Mouse (Mus musculus) small intestine, adult 2 months (tissue): Measurements from ENCODE around the gene Gls2. TPM values are rescaled to one million over a fixed set of nuclear protein-coding genes. Genes with fewer than 3 reads are reported as not detected.

Source experiments
- H3K27ac ChIP-seq: fragments of 200-500 bp; 2 replicates; pipeline ENCODE4 v1.5.1; 2012; ENCODE audit warnings: low read depth, low read length, control low read depth, inconsistent platforms; ENCODE audit not compliant: insufficient read depth
- H3K27me3 ChIP-seq: fragments of 200-500 bp; 2 replicates; pipeline ENCODE4 v1.6.1; 2012; ENCODE audit warnings: mild to moderate bottlenecking, moderate library complexity, low read length, inconsistent platforms; ENCODE audit not compliant: control insufficient read depth, insufficient read depth
- H3K36me3 ChIP-seq: fragments of 200-500 bp; 2 replicates; pipeline ENCODE4 v1.6.1; 2012; ENCODE audit warnings: mild to moderate bottlenecking, low read length, control low read depth, inconsistent platforms; ENCODE audit not compliant: control insufficient read depth, insufficient read depth
- H3K4me1 ChIP-seq: fragments of 200-500 bp; 2 replicates; pipeline ENCODE4 v1.6.1; 2012; ENCODE audit warnings: low read length, inconsistent platforms, mixed read lengths; ENCODE audit not compliant: control insufficient read depth, insufficient read depth, insufficient read length
- H3K4me3 ChIP-seq: fragments of 200-500 bp; 2 replicates; pipeline ENCODE4 v1.5.1; 2012; ENCODE audit warnings: low read depth, mild to moderate bottlenecking, control low read depth, inconsistent platforms, low read length, moderate library complexity
- CTCF ChIP-seq: fragments of 200-500 bp; IDR thresholded peaks from 2 replicates; pipeline ENCODE4 v1.5.1; 2012; ENCODE audit warnings: low read depth, mild to moderate bottlenecking, control low read depth, inconsistent platforms, low read length, moderate library complexity, mixed read lengths; ENCODE audit not compliant: insufficient replicate concordance, insufficient read length; ENCODE audit errors: extremely low read depth
- POLR2A ChIP-seq: fragments of 200-500 bp; IDR thresholded peaks from 2 replicates; pipeline ENCODE4 v1.6.1; 2012; ENCODE audit warnings: low read depth, mild to moderate bottlenecking, control low read depth, inconsistent platforms, low read length, moderate library complexity
- WGBS: fragments of 180-500 bp; shearing (Covaris S2); methylation state at CpG from one replicate; pipeline ENCODE4 v1.1.7; 2018; 5-methylcytosine and 5-hydroxymethylcytosine counted together
- polyA plus RNA-seq: library from polyadenylated mRNA; depleted of rRNA; stranded (reverse); fragments of >200 nt; gene quantifications from 2 replicates; pipeline ENCODE4 v1.2.3, GENCODE M21; 2012

Gene Gls2
- polyA plus RNA-seq, 1 experiment, result 7.5 TPM

- Histone ChIP-seq H3K27ac (peak within 1 kb of the TSS; percentile 87), H3K27me3 (no peaks in the 10 kb centered on the region), H3K4me1 (no peaks in the 10 kb centered on the region), H3K36me3 (no peaks in the 10 kb centered on the region), H3K4me3 (peak within 1 kb of the TSS; percentile 93)
- under 1% methylated on average over 58 of the region's 58 CpGs for WGBS
- TF ChIP-seq POLR2A (peak; percentile 76; the same call in 1 of the 2 replicates), CTCF (no peak)
Measured at GRCm38 (mm10) chr10:128231697-128232419, 37.6 kb downstream of the Gls2 start, which contains the start of gene Timeless. Gene Timeless, plus strand, starts transcription at chr10:128232065.

DNA sequence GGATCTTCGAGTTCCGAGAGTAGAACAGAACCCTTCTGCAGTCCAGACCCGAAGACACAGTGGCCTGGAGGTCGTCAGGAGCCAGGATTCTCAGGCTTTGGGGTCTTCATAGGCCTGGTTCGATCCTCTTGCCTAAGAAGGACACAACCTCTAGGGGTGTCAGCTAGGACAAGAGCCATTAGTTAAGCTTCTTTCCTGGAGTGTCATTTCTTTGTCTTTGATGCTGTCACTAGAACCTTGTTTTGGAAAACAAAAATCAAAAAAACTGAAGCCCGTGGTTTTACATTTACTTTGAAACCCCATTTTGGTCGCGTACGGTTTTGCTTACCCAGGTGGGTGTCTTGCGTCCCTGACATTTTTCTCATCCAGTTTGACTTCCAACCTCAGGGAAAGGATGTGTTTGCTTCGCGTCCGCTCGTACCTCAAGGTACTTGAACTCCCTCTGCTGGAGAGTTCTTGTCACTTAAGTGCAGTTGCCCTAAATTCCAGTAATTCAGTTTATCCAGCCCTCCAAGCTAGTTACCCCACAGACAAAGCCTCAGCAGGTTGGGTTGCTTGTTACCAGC, 38.2 kb downstream of the Gls2 start:
- Histone ChIP-seq H3K4me1 (no peaks in the 10 kb centered on the region), H3K36me3 (no peaks in the 10 kb centered on the region), H3K27ac (peak overlapping the region; percentile 87), H3K4me3 (peak overlapping the region; percentile 93), H3K27me3 (no peaks in the 10 kb centered on the region)
- 0% methylated on average over 14 of the region's 14 CpGs for WGBS
- TF ChIP-seq CTCF (peak; percentile 59; the same call in 1 of the 2 replicates), POLR2A (no peak)

DNA sequence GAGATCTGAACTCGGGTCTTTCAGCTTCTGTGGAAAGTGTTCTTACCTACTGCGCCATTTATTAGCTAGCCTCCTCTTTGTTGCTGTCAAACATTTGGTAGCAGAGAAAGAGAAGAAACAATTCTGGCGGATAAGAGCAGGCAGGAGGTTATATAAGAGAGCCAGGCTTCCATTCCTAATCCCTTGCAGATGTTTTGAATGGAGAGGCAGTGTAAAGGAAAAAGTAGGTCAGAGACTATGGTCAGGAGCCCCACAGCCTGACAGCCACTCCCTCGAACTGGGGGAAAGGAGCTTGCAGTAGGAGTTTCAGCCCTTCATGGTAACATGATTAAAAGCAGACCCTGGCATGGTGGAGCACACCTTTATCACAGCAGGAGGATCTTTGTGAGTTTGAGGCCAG, 42.1 kb downstream of the Gls2 start:
- Histone ChIP-seq H3K4me3 (no peak overlapping the region), H3K27me3 (no peaks in the 10 kb centered on the region), H3K36me3 (no peaks in the 10 kb centered on the region), H3K27ac (no peak overlapping the region), H3K4me1 (no peaks in the 10 kb centered on the region)
- 69% methylated on average over 4 of the region's 4 CpGs for WGBS
- TF ChIP-seq POLR2A (no peak), CTCF (no peak)

- no peaks in the 10 kb centered on the region for H3K4me1 ChIP-seq
- H3K36me3 ChIP-seq, result no peaks in the 10 kb centered on the region
- H3K27ac ChIP-seq, result no peak overlapping the region
- H3K27me3 ChIP-seq, result no peaks in the 10 kb centered on the region
- 72% methylated on average over 15 of the region's 15 CpGs for WGBS
- no peak overlapping the region for H3K4me3 ChIP-seq
- TF ChIP-seq POLR2A (no peak), CTCF (no peak)
Measured at GRCm38 (mm10) chr10:128237807-128238480, 43.7 kb downstream of the Gls2 start.

- H3K27ac ChIP-seq, result no peak overlapping the region
- no peak for TF ChIP-seq POLR2A
- no peak for TF ChIP-seq CTCF
- H3K36me3 ChIP-seq, result no peaks in the 10 kb centered on the region; the same call in 1 of the 2 replicates
- no peaks in the 10 kb centered on the region for H3K4me1 ChIP-seq
- no peaks in the 10 kb centered on the region for H3K27me3 ChIP-seq
- H3K4me3 ChIP-seq, result no peak overlapping the region
- WGBS, result 94% methylated on average over 4 of the region's 4 CpGs
Measured at GRCm38 (mm10) chr10:128239140-128239539, 44.9 kb downstream of the Gls2 start.

DNA sequence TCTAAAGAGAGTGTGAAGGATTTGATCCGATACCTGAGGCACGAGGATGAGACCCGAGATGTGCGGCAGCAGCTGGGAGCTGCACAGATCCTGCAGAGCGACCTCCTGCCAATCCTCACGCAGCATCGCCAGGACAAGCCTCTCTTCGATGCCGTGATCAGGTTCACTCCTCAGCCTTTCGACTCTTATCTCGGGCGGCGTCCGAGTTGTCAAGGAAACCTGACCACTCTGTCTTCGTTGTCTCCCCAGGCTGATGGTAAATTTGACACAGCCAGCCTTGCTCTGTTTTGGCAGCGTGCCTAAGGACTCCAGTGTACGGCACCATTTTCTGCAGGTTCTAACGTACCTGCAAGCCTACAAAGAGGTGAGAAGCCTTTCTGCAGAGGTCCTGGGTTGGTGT, 45.9 kb downstream of the Gls2 start:
- TF ChIP-seq POLR2A (no peak), CTCF (no peak)
- no peak overlapping the region for H3K27ac ChIP-seq
- no peak overlapping the region for H3K4me3 ChIP-seq
- no peaks in the 10 kb centered on the region for H3K4me1 ChIP-seq
- H3K36me3 ChIP-seq, result no peaks in the 10 kb centered on the region; the same call in 1 of the 2 replicates
- WGBS, result 84% methylated on average over 18 of the region's 18 CpGs
- H3K27me3 ChIP-seq, result no peaks in the 10 kb centered on the region

DNA sequence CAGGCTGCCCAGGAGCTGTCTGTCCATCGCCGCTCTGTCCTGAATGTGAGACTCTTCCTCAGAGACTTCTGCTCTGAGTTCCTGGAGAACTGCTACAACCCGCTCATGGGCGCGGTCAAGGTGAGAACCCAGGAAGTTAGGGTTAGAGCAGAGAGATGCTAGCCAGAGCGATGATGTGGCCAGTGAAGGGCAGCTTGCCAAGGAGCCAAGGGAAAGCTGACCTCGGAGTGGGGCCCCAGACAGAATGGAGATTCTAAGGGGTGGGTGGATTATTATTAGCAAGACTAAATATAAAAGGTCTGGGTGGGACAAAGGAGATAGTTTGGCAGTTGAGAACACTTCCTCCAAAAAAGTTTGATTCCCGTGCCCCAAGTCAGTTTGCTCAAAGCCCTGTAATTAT, 49.0 kb downstream of the Gls2 start:
- no peaks in the 10 kb centered on the region for H3K4me1 ChIP-seq
- TF ChIP-seq CTCF (no peak), POLR2A (no peak)
- H3K36me3 ChIP-seq, result no peaks in the 10 kb centered on the region; the same call in 1 of the 2 replicates
- H3K4me3 ChIP-seq, result no peak overlapping the region
- no peak overlapping the region for H3K27ac ChIP-seq
- WGBS, result 86% methylated on average over 8 of the region's 8 CpGs
- no peaks in the 10 kb centered on the region for H3K27me3 ChIP-seq
